Mouse (Mus musculus): ENCODE data around the gene Hip1.

- TF ChIP-seq CTCF (IDR thresholded peaks at IDR 0.05; ENCODE audit: low read depth) (no peak), EP300 (optimal IDR thresholded peaks at IDR 0.05) (no peak)
Measured at GRCm38 (mm10) chr5:135507561-135508273, 37.2 kb downstream of the Hip1 start.

Data from stomach, postnatal 0 days (tissue).